In genomic region chr7:73618758-73619416, GRCm38 (mm10) we compare ENCODE assay signal across 7 mouse cellular contexts.
DNase-seq lines count a peak whose midpoint lies in the region; ATAC-seq and TF ChIP-seq lines count a peak whose summit lies in the region.

No protein-coding gene starts in this region.

- 16% methylated on average over 25 of the region's 25 CpGs for WGBS in forebrain, embryonic 10.5 days
- WGBS in limb, embryonic 12.5 days, result 11% methylated on average over 25 of the region's 25 CpGs
- 1% methylated on average over 25 of the region's 25 CpGs for WGBS in olfactory bulb, adult 2 months

- peak overlapping the region; percentile 94 for H3K9ac ChIP-seq in limb, embryonic 12.5 days (replicated peaks)

- H3K4me1 ChIP-seq in testis, adult 2 months (ENCODE audit: control insufficient read depth, insufficient read depth, low read length), result peaks cover 12% of the 10 kb centered on the region
- H3K4me1 ChIP-seq in forebrain, embryonic 10.5 days, result peaks cover 54% of the 10 kb centered on the region
- peaks cover 29% of the 10 kb centered on the region for H3K4me1 ChIP-seq in limb, embryonic 12.5 days (replicated peaks)
- peaks cover 5% of the 10 kb centered on the region for H3K4me1 ChIP-seq in olfactory bulb, adult 2 months (ENCODE audit: control insufficient read depth, insufficient read depth, low read length)

- no peak for TF ChIP-seq CTCF in testis, adult 2 months (IDR thresholded peaks at IDR 0.05; ENCODE audit: control insufficient read depth, insufficient read depth, insufficient replicate concordance, low read depth, low read length)
- TF ChIP-seq CTCF in olfactory bulb, adult 2 months (IDR thresholded peaks at IDR 0.05; ENCODE audit: insufficient read depth, low read depth, low read length), result no peak

- 0 out of 2 replicates have a peak, but pooled peaks cover 5% of the 10 kb centered on the region for H3K9me3 ChIP-seq in forebrain, embryonic 10.5 days
- H3K9me3 ChIP-seq in limb, embryonic 12.5 days, result no peaks in the 10 kb centered on the region

- H3K27ac ChIP-seq in testis, adult 2 months (ENCODE audit: control insufficient read depth, insufficient read depth, low read depth, low read length), result peak overlapping the region; percentile 93
- peak overlapping the region; percentile 100 for H3K27ac ChIP-seq in forebrain, embryonic 10.5 days
- peak overlapping the region; percentile 99 for H3K27ac ChIP-seq in limb, embryonic 12.5 days
- peak overlapping the region; percentile 96 for H3K27ac ChIP-seq in olfactory bulb, adult 2 months (ENCODE audit: insufficient read depth, low read depth, low read length)

- H3K4me3 ChIP-seq in testis, adult 2 months (ENCODE audit: control insufficient read depth, low read depth, low read length), result peak overlapping the region; percentile 84
- peak overlapping the region; percentile 71 for H3K4me3 ChIP-seq in forebrain, embryonic 10.5 days
- peak overlapping the region; percentile 62 for H3K4me3 ChIP-seq in limb, embryonic 12.5 days (replicated peaks)
- H3K4me3 ChIP-seq in olfactory bulb, adult 2 months (ENCODE audit: insufficient read depth, low read depth, low read length), result peak overlapping the region; percentile 58

- no peak for TF ChIP-seq POLR2A in testis, adult 2 months (IDR thresholded peaks at IDR 0.05; ENCODE audit: control insufficient read depth, low read depth, low read length)
- TF ChIP-seq POLR2A in olfactory bulb, adult 2 months (IDR thresholded peaks at IDR 0.05; ENCODE audit: insufficient read depth, low read depth, low read length), result peak; percentile 74; the same call in 1 of the 2 replicates

- no peaks in the 10 kb centered on the region for H3K36me3 ChIP-seq in testis, adult 2 months (ENCODE audit: control insufficient read depth, insufficient read depth, low read length)
- no peaks in the 10 kb centered on the region for H3K36me3 ChIP-seq in forebrain, embryonic 10.5 days (replicated peaks)
- no peaks in the 10 kb centered on the region for H3K36me3 ChIP-seq in limb, embryonic 12.5 days

- no peak for DNase-seq in testis, postnatal 10 days (ENCODE audit: low spot score)
- no peak for DNase-seq in forebrain, embryonic 10.5 days (ENCODE audit: extremely low spot score, low spot score)
- no peak for DNase-seq in urinary bladder, postnatal 25 days (ENCODE audit: low spot score)
- DNase-seq in cerebellum, adult 8-10 months, result no peak

- peak; percentile 57; the same call in 1 of the 2 replicates for ATAC-seq in limb, embryonic 12.5 days (ENCODE audit: insufficient number of reproducible peaks, insufficient read depth, low FRiP score, low TSS enrichment, low read depth)

- H3K4me2 ChIP-seq in limb, embryonic 12.5 days, result peak overlapping the region; percentile 78

- H3K27me3 ChIP-seq in testis, adult 2 months (ENCODE audit: control insufficient read depth, insufficient read depth, low read length), result no peaks in the 10 kb centered on the region
- H3K27me3 ChIP-seq in forebrain, embryonic 10.5 days (ENCODE audit: poor library complexity, severe bottlenecking), result no peaks in the 10 kb centered on the region
- H3K27me3 ChIP-seq in limb, embryonic 12.5 days, result no peaks in the 10 kb centered on the region
